Mouse (Mus musculus) cerebellum, adult 2 months (tissue): ENCODE data around the gene Tmem39b. TPM values are rescaled to one million over a fixed set of nuclear protein-coding genes. Genes with fewer than 3 reads are reported as not detected.
A peak's percentile ranks its signal among the peaks of the same experiment; 100 is the strongest.

Source experiments
- DNase-seq, 2 experiments: peaks; one replicate each; pipeline ENCODE4 v3.0.0; 2021
- H3K27ac ChIP-seq: fragments of 200-500 bp; 2 replicates; pipeline ENCODE4 v1.5.1; 2012; ENCODE audit warnings: low read length, control low read depth, inconsistent platforms; ENCODE audit not compliant: insufficient read depth
- H3K27me3 ChIP-seq: fragments of 200-500 bp; 2 replicates; pipeline ENCODE4 v1.6.1; 2012; ENCODE audit warnings: inconsistent platforms, mild to moderate bottlenecking, low read length, moderate library complexity; ENCODE audit not compliant: control insufficient read depth, insufficient read depth
- H3K4me1 ChIP-seq: fragments of 200-500 bp; 2 replicates; pipeline ENCODE4 v1.6.1; 2011; ENCODE audit warnings: low read length; ENCODE audit not compliant: control insufficient read depth, insufficient read depth
- H3K4me3 ChIP-seq: fragments of 200-500 bp; replicated peaks from 2 replicates; pipeline ENCODE3; 2011; ENCODE audit warnings: mild to moderate bottlenecking, low read depth, low read length, control low read depth; ENCODE audit not compliant: insufficient read depth
- CTCF ChIP-seq: fragments of 200-500 bp; IDR thresholded peaks from 2 replicates; pipeline ENCODE4 v1.5.1; 2011; ENCODE audit warnings: low read depth, mild to moderate bottlenecking, control low read depth, low read length, moderate library complexity, borderline replicate concordance; ENCODE audit not compliant: insufficient read depth
- POLR2A ChIP-seq: fragments of 200-500 bp; IDR thresholded peaks from 2 replicates; pipeline ENCODE4 v1.6.1; 2011; ENCODE audit warnings: low read length, control low read depth, borderline replicate concordance; ENCODE audit not compliant: insufficient read depth
- WGBS: fragments of 180-500 bp; shearing (Covaris S2); methylation state at CpG from one replicate; pipeline ENCODE4 v1.1.7; 2018; 5-methylcytosine and 5-hydroxymethylcytosine counted together
- polyA plus RNA-seq: library from polyadenylated mRNA; depleted of rRNA; stranded (reverse); fragments of >200 nt; gene quantifications from 2 replicates; pipeline ENCODE4 v1.2.3, GENCODE M21; 2012; rRNA removed

The Tmem39b gene
- polyA plus RNA-seq, 1 experiment, result 13.8 TPM

DNA sequence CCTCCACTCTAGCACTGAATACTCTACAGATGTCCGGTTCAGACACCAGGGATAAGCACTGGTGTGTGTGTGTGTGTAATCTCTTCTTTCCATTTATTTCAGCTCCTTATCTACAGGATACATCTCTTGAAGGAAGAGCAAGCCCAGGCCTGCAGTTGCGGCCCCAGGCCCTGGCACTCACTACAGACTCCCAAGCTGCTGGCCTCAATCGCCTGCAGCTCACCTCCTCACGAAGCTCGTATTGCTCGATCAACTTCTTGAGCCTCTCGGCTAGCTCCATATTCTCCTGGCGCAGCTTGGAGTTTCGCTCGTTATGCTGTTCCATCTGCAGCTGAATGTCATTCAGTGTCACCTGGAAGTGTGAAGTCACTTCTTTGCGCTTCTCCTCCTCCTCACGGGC lies 64.8 kb downstream of the Tmem39b start:
- H3K4me1 ChIP-seq, result peaks cover 10% of the 10 kb centered on the region; the same call in 1 of the 2 replicates
- H3K27me3 ChIP-seq, result no peaks in the 10 kb centered on the region
- no peak for TF ChIP-seq POLR2A
- no peak for TF ChIP-seq CTCF
- 88% methylated on average over 12 of the region's 12 CpGs for WGBS
- no peak overlapping the region for H3K27ac ChIP-seq
- DNase-seq, result no peak
- H3K4me3 ChIP-seq, result no peak overlapping the region

DNA sequence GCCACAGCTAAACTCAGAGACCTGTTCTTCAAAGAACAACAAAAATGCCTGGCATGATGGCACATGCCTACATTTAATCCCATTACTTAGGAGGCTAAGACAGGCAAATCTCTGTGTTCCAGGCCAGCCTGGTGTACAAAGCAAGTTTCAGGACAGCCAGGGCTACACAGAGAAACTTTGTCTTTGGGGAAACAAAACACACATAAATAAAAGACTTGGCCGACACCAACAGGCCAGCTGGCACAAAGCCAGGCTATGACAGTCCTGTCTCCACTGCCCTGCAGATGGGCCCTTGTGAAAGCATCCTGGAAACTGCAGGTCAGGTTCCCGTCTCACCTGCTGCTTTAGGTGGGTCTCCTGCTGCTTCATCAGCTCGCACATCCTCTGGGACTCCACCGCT lies 65.7 kb downstream of the Tmem39b start:
- DNase-seq, result peak in 1 of 2 experiments; percentile 50
- no peak overlapping the region for H3K4me3 ChIP-seq
- no peak for TF ChIP-seq POLR2A
- no peak for TF ChIP-seq CTCF
- H3K27ac ChIP-seq, result peak overlapping the region; percentile 20; the same call in 1 of the 2 replicates
- 10% methylated on average over 4 of the region's 4 CpGs for WGBS
- no peaks in the 10 kb centered on the region for H3K27me3 ChIP-seq
- peaks cover 10% of the 10 kb centered on the region; the same call in 1 of the 2 replicates for H3K4me1 ChIP-seq

Other genes starting within 250 kb of the Tmem39b start
- 33.9 and 37.3 TPM in 2 replicates for gene Bsdc1, start 235.3 kb downstream of the Tmem39b start, polyA plus RNA-seq
- 0.16 TPM in 2 replicates for gene Tssk3, start 205.8 kb downstream of the Tmem39b start, polyA plus RNA-seq
- 0.67 and 0.92 TPM in 2 replicates for gene Fam229a, start 205.6 kb downstream of the Tmem39b start, polyA plus RNA-seq
- gene Marcksl1, start 183.3 kb downstream of the Tmem39b start, polyA plus RNA-seq, result 68.0 and 70.0 TPM in 2 replicates
- gene Hdac1, start 154.1 kb downstream of the Tmem39b start, polyA plus RNA-seq, result 61.5 and 66.8 TPM in 2 replicates
- 0.92 and 1.00 TPM in 2 replicates for gene Lck, start 123.2 kb downstream of the Tmem39b start, polyA plus RNA-seq
- 0.26 and 0.40 TPM in 2 replicates for gene Fam167b, start 118.3 kb downstream of the Tmem39b start, polyA plus RNA-seq
- gene Eif3i, start 96.2 kb downstream of the Tmem39b start, polyA plus RNA-seq, result 231 and 232 TPM in 2 replicates
- gene Tmem234, start 96.2 kb downstream of the Tmem39b start, polyA plus RNA-seq, result 143 and 144 TPM in 2 replicates
- gene Dcdc2b, start 82.6 kb downstream of the Tmem39b start, polyA plus RNA-seq, result 8.8 and 10.6 TPM in 2 replicates
- gene Iqcc, start 77.7 kb downstream of the Tmem39b start, polyA plus RNA-seq, result 37.1 and 40.6 TPM in 2 replicates
- gene Ccdc28b, start 72.9 kb downstream of the Tmem39b start, polyA plus RNA-seq, result 184 and 201 TPM in 2 replicates
- gene Txlna, start 55.8 kb downstream of the Tmem39b start, polyA plus RNA-seq, result 40.0 and 40.6 TPM in 2 replicates
- gene Kpna6, start 24.1 kb downstream of the Tmem39b start, polyA plus RNA-seq, result 55.3 and 56.9 TPM in 2 replicates
- 42.0 and 42.5 TPM in 2 replicates for gene Khdrbs1, start 45.5 kb upstream of the Tmem39b start, polyA plus RNA-seq
- gene Ptp4a2, start 114.4 kb upstream of the Tmem39b start, polyA plus RNA-seq, result 62.8 and 66.3 TPM in 2 replicates
- gene Spocd1, start 232.4 kb upstream of the Tmem39b start, polyA plus RNA-seq, result 0.27 and 0.29 TPM in 2 replicates